Mouse (Mus musculus): ENCODE data around the gene Cfap97d1. TPM values are rescaled to one million over a fixed set of nuclear protein-coding genes. Genes with fewer than 3 reads are reported as not detected.
A peak's percentile ranks its signal among the peaks of the same experiment; 100 is the strongest.

Gene Cfap97d1
- polyA plus RNA-seq, 1 experiment from 2014 or later: not detected

DNA sequence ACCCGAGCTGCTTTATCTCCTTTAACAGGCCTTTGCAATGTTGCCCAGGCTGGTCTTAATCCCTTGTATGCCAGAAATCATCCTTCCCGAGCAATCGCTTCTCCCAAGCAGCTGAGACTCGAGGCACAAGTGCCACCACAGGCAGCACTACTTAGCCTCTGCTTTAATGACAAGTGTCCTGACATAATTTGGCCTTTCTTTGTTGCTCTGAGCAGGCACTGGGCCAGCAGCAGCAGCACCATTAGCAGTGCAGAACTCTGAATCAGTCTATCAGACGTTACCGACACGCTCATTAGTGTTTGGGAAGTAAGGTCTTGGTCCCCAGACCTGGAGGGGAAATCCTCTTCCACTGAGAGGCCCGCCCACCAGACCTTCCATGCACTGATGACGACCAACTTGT lies 35.7 kb downstream of the Cfap97d1 start:
- DNase-seq (no peak), ATAC-seq (ENCODE audit: insufficient read depth) (no peak)
- no peak overlapping the region for H3K27ac ChIP-seq (ENCODE audit: low read depth)
- H3K9me3 ChIP-seq (ENCODE audit: low read depth, low read length): no peaks in the 10 kb centered on the region
- 68% methylated on average over 9 of the region's 9 CpGs for WGBS
- no peak for TF ChIP-seq CTCF (IDR thresholded peaks at IDR 0.05; ENCODE audit: low read depth)
- H3K4me3 ChIP-seq (ENCODE audit: low read depth, low read length): no peak overlapping the region
- 0 out of 2 replicates have a peak, but pooled peaks cover 4% of the 10 kb centered on the region for H3K36me3 ChIP-seq (ENCODE audit: insufficient read depth)
- H3K4me1 ChIP-seq (ENCODE audit: insufficient read depth): no peaks in the 10 kb centered on the region
- no peak overlapping the region for H3K4me2 ChIP-seq
- no peak overlapping the region for H3K9ac ChIP-seq
- no peaks in the 10 kb centered on the region for H3K27me3 ChIP-seq (ENCODE audit: insufficient read depth, low read length)

DNA sequence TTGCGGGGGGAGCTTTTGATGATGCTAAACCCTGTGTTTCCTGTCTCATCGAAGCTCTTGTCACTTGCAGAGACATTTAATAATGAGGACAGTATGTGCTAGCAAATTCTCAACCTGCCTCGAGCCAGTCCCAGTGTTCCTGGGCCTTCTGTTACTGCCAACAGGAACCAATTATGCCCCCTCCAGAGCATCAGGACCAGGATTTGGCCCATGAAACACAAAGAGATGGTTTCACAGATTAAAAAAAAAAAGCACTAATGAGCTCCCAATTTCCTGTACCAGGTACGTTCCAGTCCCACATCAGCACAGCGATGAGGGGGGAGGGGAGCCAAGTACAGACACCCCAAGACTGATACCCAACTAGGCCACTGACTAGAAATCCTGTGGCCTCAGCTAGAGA lies 37.1 kb downstream of the Cfap97d1 start:
- H3K27ac ChIP-seq (ENCODE audit: low read depth): no peak overlapping the region
- TF ChIP-seq CTCF (IDR thresholded peaks at IDR 0.05; ENCODE audit: low read depth): no peak
- H3K4me3 ChIP-seq (ENCODE audit: low read depth, low read length): no peak overlapping the region
- 79% methylated on average over 5 of the region's 5 CpGs for WGBS
- ATAC-seq (ENCODE audit: insufficient read depth) (no peak), DNase-seq (no peak)
- no peaks in the 10 kb centered on the region for H3K36me3 ChIP-seq (ENCODE audit: insufficient read depth)
- H3K9ac ChIP-seq: no peak overlapping the region
- H3K4me1 ChIP-seq (ENCODE audit: insufficient read depth): peaks cover 2% of the 10 kb centered on the region; the same call in 1 of the 2 replicates
- no peaks in the 10 kb centered on the region for H3K27me3 ChIP-seq (ENCODE audit: insufficient read depth, low read length)
- H3K9me3 ChIP-seq (ENCODE audit: low read depth, low read length): no peaks in the 10 kb centered on the region
- H3K4me2 ChIP-seq: no peak overlapping the region

DNA sequence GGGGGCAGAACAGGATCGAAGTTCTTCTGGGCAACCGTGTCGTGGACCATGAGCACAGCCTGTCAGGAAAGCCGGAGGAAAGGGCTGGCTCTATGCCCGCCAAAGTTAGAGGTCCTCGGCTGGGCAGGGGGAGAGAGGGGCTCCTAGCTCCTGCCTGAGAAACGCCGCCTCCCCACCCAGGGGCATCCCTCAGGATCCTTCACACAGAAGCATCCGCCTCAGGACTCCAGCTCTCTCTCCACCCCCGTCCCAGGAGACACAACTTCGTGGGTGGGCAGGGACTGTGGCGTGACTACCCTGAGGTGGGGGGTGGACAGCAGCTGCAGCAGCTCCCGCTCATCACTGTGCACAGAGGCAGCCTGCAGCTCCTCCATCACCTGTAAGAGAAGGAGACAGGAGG lies 39.3 kb downstream of the Cfap97d1 start:
- no peak overlapping the region for H3K4me2 ChIP-seq
- no peaks in the 10 kb centered on the region for H3K27me3 ChIP-seq (ENCODE audit: insufficient read depth, low read length)
- H3K4me1 ChIP-seq (ENCODE audit: insufficient read depth): peaks cover 5% of the 10 kb centered on the region; the same call in 1 of the 2 replicates
- 73% methylated on average over 13 of the region's 13 CpGs for WGBS
- H3K9ac ChIP-seq: no peak overlapping the region
- no peak overlapping the region for H3K4me3 ChIP-seq (ENCODE audit: low read depth, low read length)
- no peak for ATAC-seq (ENCODE audit: insufficient read depth)
- H3K9me3 ChIP-seq (ENCODE audit: low read depth, low read length): no peaks in the 10 kb centered on the region
- no peak for DNase-seq
- TF ChIP-seq CTCF (IDR thresholded peaks at IDR 0.05; ENCODE audit: low read depth): no peak
- no peaks in the 10 kb centered on the region for H3K36me3 ChIP-seq (ENCODE audit: insufficient read depth)
- no peak overlapping the region for H3K27ac ChIP-seq (ENCODE audit: low read depth)

DNA sequence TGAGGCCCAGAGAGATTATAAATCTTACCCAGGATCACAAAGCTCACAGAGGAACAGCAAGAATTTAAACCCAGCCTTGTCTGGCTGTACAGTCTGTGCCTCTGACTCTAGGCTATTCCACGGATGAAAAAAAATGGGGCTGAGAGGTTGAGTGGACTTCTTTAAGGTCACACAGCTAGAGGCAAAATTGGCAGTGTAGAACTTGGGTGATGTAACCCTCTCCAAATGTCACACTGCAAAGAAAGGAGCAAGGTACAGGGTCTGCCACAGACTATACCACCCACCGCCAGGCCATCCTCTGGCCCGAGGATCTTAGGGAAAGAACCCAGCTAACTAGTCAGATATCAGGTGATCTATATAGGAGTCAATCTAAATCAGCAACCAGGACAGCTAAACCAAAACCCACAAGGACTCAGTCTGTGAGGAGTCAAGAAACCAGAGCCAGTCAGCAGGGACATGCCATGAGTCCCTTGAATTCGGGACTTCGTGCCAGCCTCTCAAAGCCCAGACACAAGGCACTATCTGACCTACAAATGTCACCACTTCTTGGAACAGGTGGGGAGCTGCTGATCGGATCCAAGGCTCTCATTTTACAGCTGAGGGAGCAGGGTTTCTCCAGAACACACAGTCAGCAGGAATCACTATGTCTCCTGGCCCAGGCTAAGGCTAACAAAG lies 40.1 kb downstream of the Cfap97d1 start:
- Histone ChIP-seq H3K4me3 (ENCODE audit: low read depth, low read length) (no peak overlapping the region), H3K4me2 (no peak overlapping the region), H3K27me3 (ENCODE audit: insufficient read depth, low read length) (no peaks in the 10 kb centered on the region), H3K36me3 (ENCODE audit: insufficient read depth) (no peaks in the 10 kb centered on the region), H3K27ac (ENCODE audit: low read depth) (no peak overlapping the region), H3K9ac (no peak overlapping the region), H3K4me1 (ENCODE audit: insufficient read depth) (peaks cover 5% of the 10 kb centered on the region; the same call in 1 of the 2 replicates), H3K9me3 (ENCODE audit: low read depth, low read length) (no peaks in the 10 kb centered on the region)
- ATAC-seq (ENCODE audit: insufficient read depth) (no peak), DNase-seq (no peak)
- no peak for TF ChIP-seq CTCF (IDR thresholded peaks at IDR 0.05; ENCODE audit: low read depth)
- WGBS: 83% methylated on average over 6 of the region's 6 CpGs

DNA sequence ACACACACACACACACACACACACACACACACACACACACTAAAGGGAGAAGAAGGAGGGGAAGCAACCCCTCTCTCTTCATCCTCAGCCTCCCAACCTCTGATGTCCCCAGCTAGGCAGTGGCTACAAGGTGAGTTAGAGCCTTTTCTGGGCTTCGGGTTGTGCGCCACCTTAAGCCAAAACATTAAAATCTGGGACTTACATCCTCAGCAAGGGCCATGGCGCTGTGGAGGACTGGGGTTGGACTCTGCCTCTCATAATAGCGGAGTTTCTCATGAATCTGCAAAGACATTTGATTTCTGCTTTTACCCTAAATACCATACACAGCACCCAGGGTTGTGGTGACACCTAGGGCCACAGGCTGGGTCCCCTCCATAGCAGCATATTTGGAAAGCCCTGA lies 40.8 kb downstream of the Cfap97d1 start:
- 84% methylated on average over 4 of the region's 4 CpGs for WGBS
- no peak for DNase-seq

DNA sequence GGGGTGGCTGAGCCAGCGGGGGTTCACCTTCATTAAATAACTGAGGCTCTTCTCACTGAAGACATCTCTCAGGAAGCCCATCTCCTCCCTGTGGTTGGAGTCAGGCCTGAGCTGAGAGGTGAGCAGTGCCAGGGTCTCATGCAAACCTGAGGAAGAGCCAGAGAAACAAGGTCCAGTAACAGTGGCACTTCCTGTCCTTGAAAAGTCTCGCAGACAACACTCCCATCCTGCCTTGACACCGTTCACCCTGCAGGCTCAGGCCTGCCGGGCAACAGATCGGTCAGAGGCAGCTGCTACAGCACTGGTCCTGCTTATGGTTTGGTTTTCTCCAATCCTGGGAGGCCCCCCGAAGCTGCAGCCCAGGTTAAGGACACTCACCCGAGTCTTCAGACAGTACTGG lies 41.3 kb downstream of the Cfap97d1 start:
- WGBS: 46% methylated on average over 7 of the region's 7 CpGs

More for the DNA sequence above, 40.8 kb downstream of the Cfap97d1 start:
- no peak for TF ChIP-seq CTCF (IDR thresholded peaks at IDR 0.05; ENCODE audit: low read depth)
- no peak for ATAC-seq (ENCODE audit: insufficient read depth)
- H3K27me3 ChIP-seq (ENCODE audit: insufficient read depth, low read length): no peaks in the 10 kb centered on the region
- no peak overlapping the region for H3K27ac ChIP-seq (ENCODE audit: low read depth)
- H3K4me2 ChIP-seq: no peak overlapping the region
- no peaks in the 10 kb centered on the region for H3K36me3 ChIP-seq (ENCODE audit: insufficient read depth)
- peaks cover 5% of the 10 kb centered on the region; the same call in 1 of the 2 replicates for H3K4me1 ChIP-seq (ENCODE audit: insufficient read depth)
- H3K9me3 ChIP-seq (ENCODE audit: low read depth, low read length): no peaks in the 10 kb centered on the region
- no peak overlapping the region for H3K9ac ChIP-seq
- H3K4me3 ChIP-seq (ENCODE audit: low read depth, low read length): no peak overlapping the region

DNA sequence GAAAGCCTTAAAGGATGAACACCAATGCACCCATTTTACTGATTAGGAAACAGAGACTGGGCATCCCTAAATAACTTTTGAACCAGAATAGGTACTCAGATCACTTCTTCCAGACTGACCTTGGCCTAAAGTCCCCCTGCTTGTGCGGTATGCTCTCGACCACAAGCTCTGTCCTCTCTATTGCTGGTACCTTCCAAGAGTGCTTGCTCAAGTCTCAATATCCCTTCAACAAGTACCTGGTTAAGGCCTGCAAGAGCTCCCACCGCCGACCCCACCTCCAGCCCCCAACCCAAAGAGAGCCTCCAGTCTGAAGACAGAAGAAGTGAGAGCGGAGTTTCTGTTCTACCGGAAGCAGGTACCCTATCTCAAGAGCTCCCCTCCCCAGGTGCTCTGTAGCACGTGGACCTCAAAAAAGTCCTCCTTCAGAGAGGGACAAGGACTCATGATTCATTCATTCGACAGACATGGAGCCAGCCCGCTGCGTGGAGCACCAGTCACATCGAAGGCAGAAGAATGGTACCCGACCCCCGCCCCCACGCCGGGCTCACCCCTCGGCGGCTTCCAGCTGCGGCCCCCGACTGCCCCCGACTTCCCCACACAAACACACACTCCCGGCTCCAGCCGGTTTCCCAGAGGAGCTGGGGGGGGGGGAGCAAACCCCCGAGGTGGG lies 42.0 kb downstream of the Cfap97d1 start:
- H3K4me2 ChIP-seq: peak overlapping the region; percentile 97
- H3K4me1 ChIP-seq (ENCODE audit: insufficient read depth): peaks cover 5% of the 10 kb centered on the region; the same call in 1 of the 2 replicates
- ATAC-seq (ENCODE audit: insufficient read depth) (no peak), DNase-seq (peak; percentile 21)
- TF ChIP-seq CTCF (IDR thresholded peaks at IDR 0.05; ENCODE audit: low read depth): no peak
- H3K9ac ChIP-seq: peak overlapping the region; percentile 62
- no peaks in the 10 kb centered on the region for H3K9me3 ChIP-seq (ENCODE audit: low read depth, low read length)
- H3K27me3 ChIP-seq (ENCODE audit: insufficient read depth, low read length): no peaks in the 10 kb centered on the region
- 3% methylated on average over 23 of the region's 23 CpGs for WGBS
- peak overlapping the region; percentile 66 for H3K4me3 ChIP-seq (ENCODE audit: low read depth, low read length)
- peak overlapping the region; percentile 63; the same call in 1 of the 2 replicates for H3K27ac ChIP-seq (ENCODE audit: low read depth)
- no peaks in the 10 kb centered on the region for H3K36me3 ChIP-seq (ENCODE audit: insufficient read depth)

More for the DNA sequence above, 41.3 kb downstream of the Cfap97d1 start:
- Histone ChIP-seq H3K27me3 (ENCODE audit: insufficient read depth, low read length) (no peaks in the 10 kb centered on the region), H3K27ac (ENCODE audit: low read depth) (no peak overlapping the region), H3K36me3 (ENCODE audit: insufficient read depth) (no peaks in the 10 kb centered on the region), H3K9me3 (ENCODE audit: low read depth, low read length) (no peaks in the 10 kb centered on the region), H3K9ac (no peak overlapping the region), H3K4me2 (no peak overlapping the region), H3K4me3 (ENCODE audit: low read depth, low read length) (no peak overlapping the region), H3K4me1 (ENCODE audit: insufficient read depth) (peaks cover 5% of the 10 kb centered on the region; the same call in 1 of the 2 replicates)
- ATAC-seq (ENCODE audit: insufficient read depth) (no peak), DNase-seq (no peak)
- TF ChIP-seq CTCF (IDR thresholded peaks at IDR 0.05; ENCODE audit: low read depth): no peak

Measured in lung, embryonic 14.5 days (tissue).